Mouse (Mus musculus) liver, embryonic 18 days (tissue): Measurements from ENCODE around the gene Cep72. TPM values are rescaled to one million over a fixed set of nuclear protein-coding genes. Genes with fewer than 3 reads are reported as not detected.

Source experiments
- polyA plus RNA-seq: library from polyadenylated mRNA; depleted of rRNA; stranded (reverse); fragments of >200 nt; gene quantifications from 2 replicates; pipeline ENCODE4 v1.2.3, GENCODE M21; 2012; rRNA removed

Cep72 gene
- 3.1 and 3.5 TPM in 2 replicates for polyA plus RNA-seq

DNA sequence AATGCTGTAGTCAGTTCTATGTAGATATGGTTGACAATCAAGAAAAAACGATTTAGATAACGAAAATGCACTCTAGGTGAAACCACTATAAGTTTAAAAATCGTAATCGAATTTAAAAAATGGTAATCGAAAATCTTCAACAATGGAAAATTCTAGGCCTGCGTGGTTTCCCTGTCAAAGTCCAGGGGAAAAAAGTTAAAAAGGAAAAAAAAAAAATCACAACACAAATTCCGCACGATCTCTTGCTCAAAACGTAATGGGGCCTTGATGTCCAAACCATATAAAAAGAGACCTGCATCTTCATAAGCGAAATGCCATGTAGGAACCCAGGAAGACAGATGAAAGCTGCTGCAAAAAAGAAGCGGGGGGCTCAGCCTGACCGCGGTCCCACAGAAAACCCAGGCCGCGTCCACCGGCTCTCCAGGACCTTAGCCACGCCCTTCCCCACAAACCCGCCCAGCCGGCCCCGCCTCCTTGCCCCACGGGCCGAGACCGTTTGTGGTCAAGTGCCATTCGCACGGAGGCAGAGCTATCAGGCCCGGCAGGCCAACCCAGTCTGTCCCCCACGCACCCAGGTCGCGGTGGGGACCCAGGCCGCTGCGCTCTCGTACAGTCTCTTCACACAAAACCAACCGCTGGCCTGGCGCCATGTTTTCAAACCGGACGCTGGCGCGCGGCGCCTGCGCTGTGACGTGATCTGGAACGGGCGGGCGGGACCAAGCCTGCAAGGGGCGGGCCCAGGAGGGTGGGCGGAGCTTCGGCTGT, at the start of gene Cep72:
Gene Cep72 (minus strand): TSS at position 687 of the 765 bp plus-strand sequence.

GRCm38 (mm10) chr13:74008948-74009718, 53.0 kb downstream of the Cep72 start, which contains the start of gene Tppp:
TSS of gene Tppp (plus strand) at chr13:74009407.

Other genes starting within 250 kb of the Cep72 start
- 0.17 and 0.22 TPM in 2 replicates for gene Nkd2, start 214.7 kb downstream of the Cep72 start, polyA plus RNA-seq
- 5.0 and 5.3 TPM in 2 replicates for gene Trip13, start 124.5 kb downstream of the Cep72 start, polyA plus RNA-seq
- gene Brd9, start 124.5 kb downstream of the Cep72 start, polyA plus RNA-seq = 13.4 and 14.5 TPM in 2 replicates
- gene Zdhhc11, start 98.4 kb downstream of the Cep72 start, polyA plus RNA-seq = not detected in 2 replicates
- 1.2 and 1.4 TPM in 2 replicates for gene Tppp, start 52.9 kb downstream of the Cep72 start, polyA plus RNA-seq
- gene Slc9a3, start 59.2 kb upstream of the Cep72 start, polyA plus RNA-seq = 0.01 TPM in 1 of 2 replicates, not detected in the other
- 10.2 and 10.6 TPM in 2 replicates for gene Exoc3, start 146.4 kb upstream of the Cep72 start, polyA plus RNA-seq
- gene Ahrr, start 230.0 kb upstream of the Cep72 start, polyA plus RNA-seq = 0.10 and 0.22 TPM in 2 replicates